Mouse (Mus musculus): ENCODE data around the gene Ppp6r3. TPM values are rescaled to one million over a fixed set of nuclear protein-coding genes. Genes with fewer than 3 reads are reported as not detected.

The Ppp6r3 gene
- polyA plus RNA-seq, 1 experiment from 2014 or later: 43.1 TPM

- H3K4me1 ChIP-seq (ENCODE audit: control insufficient read depth, insufficient read depth, low read length): no peaks in the 10 kb centered on the region
- ATAC-seq: no peak
- no peak overlapping the region for H3K27ac ChIP-seq (ENCODE audit: low read length)
- no peaks in the 10 kb centered on the region for H3K27me3 ChIP-seq (replicated peaks; ENCODE audit: control insufficient read depth, insufficient read depth, low read length)
- no peak overlapping the region for H3K9ac ChIP-seq (ENCODE audit: low read depth, low read length)
- H3K9me3 ChIP-seq (ENCODE audit: control insufficient read depth, low read length): no peaks in the 10 kb centered on the region
- WGBS: 93% methylated on average over 4 of the region's 4 CpGs
- H3K36me3 ChIP-seq (ENCODE audit: control insufficient read depth, insufficient read depth, low read length): peaks cover 20% of the 10 kb centered on the region
- H3K4me2 ChIP-seq (ENCODE audit: low read depth, low read length): no peak overlapping the region
- no peak overlapping the region for H3K4me3 ChIP-seq (ENCODE audit: low read length)
Measured at GRCm38 (mm10) chr19:3489826-3490225, 85.7 kb downstream of the Ppp6r3 start.

GRCm38 (mm10) chr19:3482831-3483230 is 92.7 kb downstream of the Ppp6r3 start:
- WGBS: 95% methylated on average over 7 of the region's 7 CpGs
- no peak overlapping the region for H3K27ac ChIP-seq (ENCODE audit: low read length)
- H3K4me1 ChIP-seq (ENCODE audit: control insufficient read depth, insufficient read depth, low read length): no peaks in the 10 kb centered on the region
- H3K4me3 ChIP-seq (ENCODE audit: low read length): no peak overlapping the region
- H3K9me3 ChIP-seq (ENCODE audit: control insufficient read depth, low read length): no peaks in the 10 kb centered on the region
- H3K4me2 ChIP-seq (ENCODE audit: low read depth, low read length): no peak overlapping the region
- H3K9ac ChIP-seq (ENCODE audit: low read depth, low read length): no peak overlapping the region
- no peak for ATAC-seq
- peaks cover 12% of the 10 kb centered on the region for H3K36me3 ChIP-seq (ENCODE audit: control insufficient read depth, insufficient read depth, low read length)
- no peaks in the 10 kb centered on the region for H3K27me3 ChIP-seq (replicated peaks; ENCODE audit: control insufficient read depth, insufficient read depth, low read length)

GRCm38 (mm10) chr19:3480101-3480500 is 95.4 kb downstream of the Ppp6r3 start:
- Histone ChIP-seq H3K36me3 (ENCODE audit: control insufficient read depth, insufficient read depth, low read length) (peaks cover 10% of the 10 kb centered on the region), H3K9ac (ENCODE audit: low read depth, low read length) (no peak overlapping the region), H3K4me2 (ENCODE audit: low read depth, low read length) (no peak overlapping the region), H3K4me1 (ENCODE audit: control insufficient read depth, insufficient read depth, low read length) (no peaks in the 10 kb centered on the region), H3K27me3 (replicated peaks; ENCODE audit: control insufficient read depth, insufficient read depth, low read length) (no peaks in the 10 kb centered on the region), H3K27ac (ENCODE audit: low read length) (no peak overlapping the region), H3K9me3 (ENCODE audit: control insufficient read depth, low read length) (no peaks in the 10 kb centered on the region), H3K4me3 (ENCODE audit: low read length) (no peak overlapping the region)
- WGBS: 95% methylated on average over 8 of the region's 8 CpGs
- ATAC-seq: no peak

GRCm38 (mm10) chr19:3476996-3477395 is 98.6 kb downstream of the Ppp6r3 start:
- H3K9me3 ChIP-seq (ENCODE audit: control insufficient read depth, low read length): no peaks in the 10 kb centered on the region
- ATAC-seq: no peak
- H3K27ac ChIP-seq (ENCODE audit: low read length): no peak overlapping the region
- 93% methylated on average over 3 of the region's 3 CpGs for WGBS
- no peaks in the 10 kb centered on the region for H3K4me1 ChIP-seq (ENCODE audit: control insufficient read depth, insufficient read depth, low read length)
- H3K36me3 ChIP-seq (ENCODE audit: control insufficient read depth, insufficient read depth, low read length): peaks cover 9% of the 10 kb centered on the region; the same call in 1 of the 2 replicates
- H3K27me3 ChIP-seq (replicated peaks; ENCODE audit: control insufficient read depth, insufficient read depth, low read length): no peaks in the 10 kb centered on the region
- H3K4me2 ChIP-seq (ENCODE audit: low read depth, low read length): no peak overlapping the region
- H3K4me3 ChIP-seq (ENCODE audit: low read length): no peak overlapping the region
- no peak overlapping the region for H3K9ac ChIP-seq (ENCODE audit: low read depth, low read length)

- Histone ChIP-seq H3K27ac (ENCODE audit: low read length) (no peak overlapping the region), H3K4me3 (ENCODE audit: low read length) (no peak overlapping the region), H3K36me3 (ENCODE audit: control insufficient read depth, insufficient read depth, low read length) (peaks cover 27% of the 10 kb centered on the region), H3K27me3 (replicated peaks; ENCODE audit: control insufficient read depth, insufficient read depth, low read length) (no peaks in the 10 kb centered on the region), H3K9me3 (ENCODE audit: control insufficient read depth, low read length) (no peaks in the 10 kb centered on the region), H3K4me2 (ENCODE audit: low read depth, low read length) (no peak overlapping the region), H3K4me1 (ENCODE audit: control insufficient read depth, insufficient read depth, low read length) (no peaks in the 10 kb centered on the region), H3K9ac (ENCODE audit: low read depth, low read length) (no peak overlapping the region)
- no peak for ATAC-seq
- WGBS: 90% methylated on average over 2 of the region's 2 CpGs
Measured at GRCm38 (mm10) chr19:3471218-3471617, 104.3 kb downstream of the Ppp6r3 start.

- Histone ChIP-seq H3K4me3 (ENCODE audit: low read length) (no peak overlapping the region), H3K9me3 (ENCODE audit: control insufficient read depth, low read length) (no peaks in the 10 kb centered on the region), H3K27ac (ENCODE audit: low read length) (no peak overlapping the region), H3K36me3 (ENCODE audit: control insufficient read depth, insufficient read depth, low read length) (peaks cover 33% of the 10 kb centered on the region), H3K4me1 (ENCODE audit: control insufficient read depth, insufficient read depth, low read length) (no peaks in the 10 kb centered on the region), H3K4me2 (ENCODE audit: low read depth, low read length) (no peak overlapping the region), H3K9ac (ENCODE audit: low read depth, low read length) (no peak overlapping the region), H3K27me3 (replicated peaks; ENCODE audit: control insufficient read depth, insufficient read depth, low read length) (no peaks in the 10 kb centered on the region)
- 96% methylated on average over 7 of the region's 7 CpGs for WGBS
- no peak for ATAC-seq
Measured at GRCm38 (mm10) chr19:3467574-3467973, 108.0 kb downstream of the Ppp6r3 start.

GRCm38 (mm10) chr19:3459986-3460385 is 115.6 kb downstream of the Ppp6r3 start:
- no peaks in the 10 kb centered on the region for H3K9me3 ChIP-seq (ENCODE audit: control insufficient read depth, low read length)
- H3K27me3 ChIP-seq (replicated peaks; ENCODE audit: control insufficient read depth, insufficient read depth, low read length): no peaks in the 10 kb centered on the region
- H3K4me1 ChIP-seq (ENCODE audit: control insufficient read depth, insufficient read depth, low read length): no peaks in the 10 kb centered on the region
- no peak overlapping the region for H3K4me2 ChIP-seq (ENCODE audit: low read depth, low read length)
- peaks cover 29% of the 10 kb centered on the region for H3K36me3 ChIP-seq (ENCODE audit: control insufficient read depth, insufficient read depth, low read length)
- H3K27ac ChIP-seq (ENCODE audit: low read length): no peak overlapping the region
- no peak overlapping the region for H3K9ac ChIP-seq (ENCODE audit: low read depth, low read length)
- no peak for ATAC-seq
- H3K4me3 ChIP-seq (ENCODE audit: low read length): no peak overlapping the region
- 92% methylated on average over 3 of the region's 3 CpGs for WGBS

- H3K9ac ChIP-seq (ENCODE audit: low read depth, low read length): no peak overlapping the region
- WGBS: 86% methylated on average over 6 of the region's 6 CpGs
- H3K4me1 ChIP-seq (ENCODE audit: control insufficient read depth, insufficient read depth, low read length): no peaks in the 10 kb centered on the region
- H3K4me3 ChIP-seq (ENCODE audit: low read length): no peak overlapping the region
- no peak for ATAC-seq
- no peaks in the 10 kb centered on the region for H3K27me3 ChIP-seq (replicated peaks; ENCODE audit: control insufficient read depth, insufficient read depth, low read length)
- no peak overlapping the region for H3K27ac ChIP-seq (ENCODE audit: low read length)
- H3K36me3 ChIP-seq (ENCODE audit: control insufficient read depth, insufficient read depth, low read length): peaks cover 20% of the 10 kb centered on the region
- H3K4me2 ChIP-seq (ENCODE audit: low read depth, low read length): no peak overlapping the region
- no peaks in the 10 kb centered on the region for H3K9me3 ChIP-seq (ENCODE audit: control insufficient read depth, low read length)
Measured at GRCm38 (mm10) chr19:3458331-3459099, 117.0 kb downstream of the Ppp6r3 start.

- peaks cover 18% of the 10 kb centered on the region for H3K36me3 ChIP-seq (ENCODE audit: control insufficient read depth, insufficient read depth, low read length)
- no peak overlapping the region for H3K9ac ChIP-seq (ENCODE audit: low read depth, low read length)
- no peaks in the 10 kb centered on the region for H3K4me1 ChIP-seq (ENCODE audit: control insufficient read depth, insufficient read depth, low read length)
- no peak overlapping the region for H3K27ac ChIP-seq (ENCODE audit: low read length)
- H3K4me3 ChIP-seq (ENCODE audit: low read length): no peak overlapping the region
- H3K4me2 ChIP-seq (ENCODE audit: low read depth, low read length): no peak overlapping the region
- H3K9me3 ChIP-seq (ENCODE audit: control insufficient read depth, low read length): no peaks in the 10 kb centered on the region
- no peak for ATAC-seq
- 94% methylated on average over 4 of the region's 4 CpGs for WGBS
- no peaks in the 10 kb centered on the region for H3K27me3 ChIP-seq (replicated peaks; ENCODE audit: control insufficient read depth, insufficient read depth, low read length)
Measured at GRCm38 (mm10) chr19:3457700-3458099, 117.8 kb downstream of the Ppp6r3 start.

- no peaks in the 10 kb centered on the region for H3K27me3 ChIP-seq (replicated peaks; ENCODE audit: control insufficient read depth, insufficient read depth, low read length)
- H3K36me3 ChIP-seq (ENCODE audit: control insufficient read depth, insufficient read depth, low read length): peaks cover 4% of the 10 kb centered on the region; the same call in 1 of the 2 replicates
- H3K4me2 ChIP-seq (ENCODE audit: low read depth, low read length): no peak overlapping the region
- peaks cover 3% of the 10 kb centered on the region; the same call in 1 of the 2 replicates for H3K4me1 ChIP-seq (ENCODE audit: control insufficient read depth, insufficient read depth, low read length)
- no peak overlapping the region for H3K27ac ChIP-seq (ENCODE audit: low read length)
- peak; percentile 61 for ATAC-seq
- no peaks in the 10 kb centered on the region for H3K9me3 ChIP-seq (ENCODE audit: control insufficient read depth, low read length)
- H3K4me3 ChIP-seq (ENCODE audit: low read length): no peak overlapping the region
- WGBS: 54% methylated on average over 6 of the region's 6 CpGs
- H3K9ac ChIP-seq (ENCODE audit: low read depth, low read length): no peak overlapping the region
Measured at GRCm38 (mm10) chr19:3451649-3452048, 123.9 kb downstream of the Ppp6r3 start.

Measured in intestine, embryonic 16.5 days (tissue).